Mouse (Mus musculus): Measurements from ENCODE around the gene Slc46a3. TPM values are rescaled to one million over a fixed set of nuclear protein-coding genes. Genes with fewer than 3 reads are reported as not detected.

Gene Slc46a3
- total RNA-seq (2015; ENCODE audit: low replicate concordance) = 15.0 and 19.6 TPM in 2 replicates
- 8.2 and 16.5 TPM in 2 replicates for total RNA-seq (2017; ENCODE audit: low replicate concordance)

DNA sequence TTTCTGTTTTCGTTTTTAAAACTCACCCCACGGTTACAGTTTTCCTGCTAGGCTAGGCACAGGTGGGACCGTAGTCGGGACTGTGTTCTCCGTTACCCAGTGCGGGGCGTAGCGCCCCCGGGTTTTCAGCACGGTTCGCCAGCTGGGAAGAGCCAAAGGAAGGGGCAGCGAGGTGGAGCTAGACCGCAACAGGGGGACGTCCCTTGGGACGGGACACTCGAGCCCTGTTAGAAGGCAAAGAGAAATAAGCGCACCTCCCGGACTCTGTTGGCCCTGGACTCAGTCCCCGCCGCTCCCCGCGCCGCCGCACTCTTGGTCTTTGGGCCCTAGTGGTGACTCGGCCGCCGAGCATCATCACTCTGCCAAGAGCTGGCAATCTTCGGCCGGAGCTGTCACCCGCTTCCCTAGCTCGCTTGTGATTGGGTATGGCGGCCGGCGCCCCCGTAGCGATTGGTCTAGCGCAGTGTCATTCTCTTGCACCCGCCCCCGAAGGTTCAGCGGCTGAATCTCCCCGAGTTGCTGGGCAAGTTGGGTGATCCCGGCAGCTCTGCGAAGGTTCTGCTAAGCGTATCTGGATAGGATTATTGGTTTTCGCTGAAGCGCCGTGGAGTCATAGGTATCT lies at the start of gene Slc46a3:
Slc46a3 (minus strand) TSS at position 361 of the 622 bp plus-strand sequence.
- ATAC-seq (replicated peaks; ENCODE audit: low FRiP score, poor library complexity, severe bottlenecking) = peak; percentile 94

DNA sequence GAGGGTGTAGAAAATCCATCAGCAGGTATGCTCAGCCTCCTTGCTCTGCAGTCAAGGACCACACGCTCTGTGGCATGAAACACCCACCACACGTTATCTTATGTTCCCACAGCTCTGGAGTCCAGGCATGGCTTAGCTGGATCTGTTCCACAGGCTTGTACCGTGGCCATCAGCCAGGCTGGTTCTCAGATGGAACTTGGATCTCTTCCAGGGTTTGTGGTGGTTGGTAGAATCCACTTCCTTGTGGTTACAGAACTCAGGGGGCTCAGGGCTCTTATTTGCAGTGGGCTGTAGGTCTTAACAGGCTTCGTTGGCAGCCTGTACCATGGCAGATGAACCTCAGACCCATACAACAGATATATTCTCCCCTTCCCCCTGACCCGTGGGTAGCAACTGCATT lies 44.6 kb upstream of the Slc46a3 start:
- no peak for ATAC-seq (replicated peaks; ENCODE audit: low FRiP score, poor library complexity, severe bottlenecking)

DNA sequence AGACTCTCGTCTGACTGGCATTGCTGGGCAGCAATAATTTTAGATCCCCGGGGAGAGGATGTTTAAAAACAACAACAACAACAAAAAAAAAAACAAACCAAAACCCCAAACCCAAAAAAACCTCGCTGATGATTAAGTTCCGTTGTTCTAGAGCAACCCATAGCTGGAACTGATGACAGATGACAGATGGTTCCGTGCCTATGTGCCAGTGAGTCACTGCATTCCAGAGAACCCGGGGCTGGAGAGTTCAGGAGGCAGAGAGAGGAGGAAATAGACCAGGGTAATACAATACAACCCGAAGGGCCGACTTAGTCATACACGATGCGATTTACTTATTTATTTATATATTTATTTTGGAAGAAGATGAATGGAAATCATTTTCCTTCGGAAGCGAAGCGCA lies 40.5 kb upstream of the Slc46a3 start:
- no peak for ATAC-seq (replicated peaks; ENCODE audit: low FRiP score, poor library complexity, severe bottlenecking)

DNA sequence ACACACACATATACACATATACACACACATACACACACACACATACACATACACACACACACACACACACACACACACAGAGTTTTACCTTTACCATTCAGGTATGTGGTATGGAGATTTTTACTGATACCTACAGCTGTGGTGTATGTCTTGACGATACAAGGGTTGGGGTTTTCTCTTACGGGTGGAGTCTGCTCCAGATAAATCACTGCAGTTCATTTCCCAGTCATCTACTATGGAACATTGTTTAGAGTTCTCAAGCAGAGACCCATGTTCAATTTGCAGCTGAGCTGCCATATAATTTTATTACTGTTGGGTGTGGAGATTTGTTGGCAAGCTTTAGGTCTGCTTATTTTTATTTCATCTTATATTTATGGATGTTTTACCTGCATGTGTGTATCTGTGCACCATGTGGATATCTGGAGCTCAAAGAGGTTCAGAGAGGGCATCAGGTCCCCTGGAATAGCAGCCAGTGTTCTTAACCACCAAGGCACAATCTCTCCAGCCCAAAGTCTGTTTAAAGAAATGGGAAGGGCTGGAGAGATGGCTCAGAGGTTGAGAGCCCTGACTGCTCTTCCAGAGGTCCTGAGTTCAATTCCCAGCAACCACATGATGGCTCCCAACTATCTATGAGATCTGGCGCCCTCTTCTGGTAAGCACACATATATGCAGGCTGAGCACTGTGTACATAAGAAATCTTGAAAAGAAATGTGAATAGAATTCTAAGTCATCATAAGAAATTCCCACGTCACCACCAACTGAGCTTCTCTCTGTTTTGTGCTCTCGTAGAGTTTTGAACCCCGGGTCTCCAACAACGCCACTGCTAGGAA lies 34.3 kb upstream of the Slc46a3 start:
- no peak for ATAC-seq (replicated peaks; ENCODE audit: low FRiP score, poor library complexity, severe bottlenecking)

DNA sequence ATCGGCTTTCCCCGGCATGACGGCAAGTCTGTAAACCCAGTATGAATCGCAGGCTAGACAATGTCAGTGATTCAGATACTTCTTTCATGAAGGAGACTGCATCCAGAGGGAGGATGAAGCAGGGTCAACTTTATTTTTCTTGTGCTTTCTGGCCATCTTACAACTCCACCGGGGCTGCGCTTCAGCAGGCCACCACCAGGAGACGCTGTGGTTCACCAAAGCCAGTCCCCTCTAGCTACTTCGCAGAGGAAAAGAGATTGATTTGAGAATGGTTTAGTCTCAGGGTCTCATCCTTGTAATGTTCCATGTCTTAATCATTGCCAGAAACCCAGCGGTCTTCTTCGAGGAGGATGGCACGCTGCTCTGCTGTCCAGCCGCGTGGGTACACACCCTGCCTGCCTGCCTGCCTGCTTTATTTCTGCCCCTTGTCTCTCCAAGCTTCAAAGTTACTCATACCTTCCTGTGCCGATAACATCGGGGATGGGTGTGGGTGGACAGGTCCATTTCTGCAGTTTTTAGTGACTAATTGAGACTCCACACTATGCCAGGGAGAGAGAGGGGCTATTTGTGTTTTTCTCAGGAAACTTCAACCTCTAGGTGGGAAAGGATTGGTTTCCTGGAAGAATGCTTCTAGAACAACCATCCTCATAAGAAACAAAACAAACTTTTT lies 31.5 kb upstream of the Slc46a3 start:
- ATAC-seq (replicated peaks; ENCODE audit: low FRiP score, poor library complexity, severe bottlenecking) = peak; percentile 60; the same call in 1 of the 2 replicates

DNA sequence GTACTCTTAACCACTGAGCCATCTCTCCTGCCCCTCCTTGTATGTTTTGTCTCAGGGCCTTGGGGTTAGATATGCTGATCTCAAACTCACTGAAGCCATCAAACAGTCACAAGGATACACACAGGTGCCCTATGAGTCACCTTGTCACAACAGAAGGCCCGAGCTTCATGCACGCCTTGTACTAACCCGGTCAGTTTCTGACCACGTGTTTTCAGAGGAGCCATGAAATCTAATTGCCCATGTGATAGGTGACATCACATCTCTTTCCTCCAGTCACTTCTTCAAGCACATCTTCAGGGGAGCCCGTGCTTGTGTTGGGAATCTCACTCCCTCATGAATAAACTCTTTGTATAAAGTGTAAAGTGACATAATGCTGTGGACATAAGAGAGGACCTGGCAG lies 30.0 kb upstream of the Slc46a3 start:
- no peak for ATAC-seq (replicated peaks; ENCODE audit: low FRiP score, poor library complexity, severe bottlenecking)

DNA sequence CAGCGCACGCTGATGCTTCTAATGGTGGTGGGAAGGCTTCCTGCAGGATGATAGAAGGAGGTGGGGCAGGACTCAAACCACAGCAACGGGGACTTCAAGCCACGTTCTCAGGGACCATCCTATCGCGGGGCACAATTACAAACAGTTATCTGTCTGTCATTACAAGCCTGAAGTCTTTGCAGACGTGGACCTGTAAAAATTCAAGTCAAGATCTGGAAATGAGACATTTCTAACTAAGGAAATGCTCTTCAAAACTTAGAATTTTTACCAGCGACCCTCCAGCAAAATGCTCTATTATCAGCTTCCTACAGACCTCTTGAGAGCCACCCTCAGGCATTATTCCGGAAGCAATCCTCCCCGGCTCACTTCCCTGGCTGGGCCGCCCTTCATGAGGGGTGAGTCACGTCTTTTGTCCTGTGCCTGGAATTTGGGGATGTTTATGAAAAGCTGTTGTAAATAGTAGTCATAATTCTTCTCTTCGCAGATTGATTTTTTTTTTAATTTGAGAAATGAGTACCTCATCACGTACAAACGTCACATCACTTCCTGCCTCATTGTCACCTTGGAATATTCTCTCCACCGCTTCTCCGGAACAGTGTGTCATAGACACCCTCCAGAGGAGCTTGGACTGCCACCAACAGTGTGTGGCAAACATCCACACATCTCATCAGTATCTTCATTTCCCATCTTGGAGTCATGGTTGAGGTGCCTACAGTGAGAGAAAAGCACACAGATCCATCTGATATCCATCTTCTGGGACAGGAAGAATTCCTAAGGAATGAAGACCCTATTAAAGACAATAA lies 23.6 kb upstream of the Slc46a3 start:
- no peak for ATAC-seq (replicated peaks; ENCODE audit: low FRiP score, poor library complexity, severe bottlenecking)

DNA sequence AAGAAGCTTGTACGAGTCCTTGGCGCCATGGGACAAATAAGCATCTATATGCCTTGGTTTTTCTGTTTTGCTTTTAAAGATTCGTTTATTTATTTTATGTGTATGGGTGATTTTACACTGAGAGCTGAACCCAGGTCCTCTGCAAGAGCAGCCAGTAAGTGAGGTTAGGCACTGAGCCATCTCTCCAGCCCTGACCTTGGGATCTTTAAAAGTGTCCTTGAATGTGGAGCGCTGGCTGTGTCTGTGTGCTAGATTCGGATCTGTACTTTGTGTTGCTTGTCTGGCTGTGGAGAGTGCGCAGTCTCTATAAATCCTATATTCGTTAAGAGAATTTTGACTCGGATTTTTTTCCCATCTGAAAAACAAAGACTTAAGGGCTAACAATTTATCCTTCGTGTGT lies 21.6 kb upstream of the Slc46a3 start:
- no peak for ATAC-seq (replicated peaks; ENCODE audit: low FRiP score, poor library complexity, severe bottlenecking)

DNA sequence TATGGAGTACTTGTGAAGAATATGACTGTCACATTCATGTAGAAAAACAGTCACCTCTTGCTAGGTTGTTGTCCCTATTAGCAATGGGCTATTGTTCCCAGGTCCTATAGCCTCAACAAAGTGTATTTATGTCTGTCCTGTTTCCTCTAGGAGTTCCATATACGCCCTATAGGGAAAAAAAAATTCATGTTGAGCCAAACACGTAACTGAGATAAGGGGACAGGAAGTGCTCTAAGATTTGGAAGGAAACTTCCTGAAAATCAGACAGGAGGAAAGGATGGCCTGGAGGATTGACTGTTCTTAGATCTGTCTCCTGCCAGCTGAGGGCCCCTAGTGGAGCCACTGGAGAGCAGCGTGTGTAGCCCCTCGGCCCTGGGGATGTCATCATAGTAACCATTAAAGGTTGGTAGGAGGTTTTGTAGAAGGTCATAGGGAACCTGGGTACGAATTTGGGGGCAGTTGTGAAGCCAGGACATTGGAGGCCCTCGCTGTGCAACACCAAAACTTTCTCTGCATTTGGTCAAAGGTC lies 20.5 kb upstream of the Slc46a3 start:
- ATAC-seq (replicated peaks; ENCODE audit: low FRiP score, poor library complexity, severe bottlenecking) = no peak

DNA sequence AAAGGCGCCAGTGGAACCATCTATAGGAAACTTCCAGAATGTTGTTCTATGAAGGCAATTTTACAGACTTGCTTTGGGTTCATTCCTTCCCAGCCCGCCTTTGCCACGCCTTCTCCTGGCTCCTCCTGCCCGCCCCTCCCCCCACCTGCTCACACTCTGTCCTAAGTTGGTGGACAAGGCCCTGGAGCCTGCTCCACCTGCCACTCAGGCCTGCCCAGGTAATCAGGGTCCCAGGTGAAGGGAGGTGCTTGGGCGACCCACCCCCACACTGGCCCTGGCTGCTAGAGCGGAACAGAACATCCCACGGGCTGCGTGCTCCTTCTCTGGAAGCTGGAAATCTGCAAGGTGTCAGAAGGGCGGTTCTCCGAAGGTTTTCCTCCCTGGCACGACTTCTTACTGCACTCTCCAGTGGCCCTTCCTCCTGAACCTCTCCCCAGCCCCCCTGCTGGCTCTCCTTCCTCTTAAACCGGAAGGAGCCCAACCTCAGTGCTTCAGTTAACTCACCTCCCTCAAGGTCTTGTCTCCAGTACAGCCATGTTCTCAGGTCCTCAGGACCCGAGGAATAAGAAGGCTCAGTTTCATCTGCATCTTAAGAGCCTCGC lies 18.7 kb upstream of the Slc46a3 start:
- ATAC-seq (replicated peaks; ENCODE audit: low FRiP score, poor library complexity, severe bottlenecking) = no peak

DNA sequence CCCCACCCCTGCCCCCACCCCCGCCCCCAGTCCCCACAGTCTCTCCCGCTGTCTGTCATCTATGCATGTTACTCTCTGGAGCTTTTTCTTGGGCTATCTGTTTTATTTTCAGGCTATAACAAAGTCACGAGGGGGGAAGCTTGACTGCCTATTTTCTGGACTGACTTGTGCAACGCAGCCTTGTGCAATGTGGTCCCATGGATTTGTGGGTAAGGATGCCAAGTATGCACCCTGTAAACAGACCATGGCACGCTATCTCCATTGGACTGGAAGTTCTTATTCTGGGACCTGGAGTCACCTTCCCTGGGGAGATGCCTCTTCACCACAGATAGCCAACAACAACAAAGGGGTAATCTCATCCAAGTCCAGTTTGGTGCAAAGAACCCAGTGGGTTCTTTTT lies 17.1 kb upstream of the Slc46a3 start:
- ATAC-seq (replicated peaks; ENCODE audit: low FRiP score, poor library complexity, severe bottlenecking) = no peak

DNA sequence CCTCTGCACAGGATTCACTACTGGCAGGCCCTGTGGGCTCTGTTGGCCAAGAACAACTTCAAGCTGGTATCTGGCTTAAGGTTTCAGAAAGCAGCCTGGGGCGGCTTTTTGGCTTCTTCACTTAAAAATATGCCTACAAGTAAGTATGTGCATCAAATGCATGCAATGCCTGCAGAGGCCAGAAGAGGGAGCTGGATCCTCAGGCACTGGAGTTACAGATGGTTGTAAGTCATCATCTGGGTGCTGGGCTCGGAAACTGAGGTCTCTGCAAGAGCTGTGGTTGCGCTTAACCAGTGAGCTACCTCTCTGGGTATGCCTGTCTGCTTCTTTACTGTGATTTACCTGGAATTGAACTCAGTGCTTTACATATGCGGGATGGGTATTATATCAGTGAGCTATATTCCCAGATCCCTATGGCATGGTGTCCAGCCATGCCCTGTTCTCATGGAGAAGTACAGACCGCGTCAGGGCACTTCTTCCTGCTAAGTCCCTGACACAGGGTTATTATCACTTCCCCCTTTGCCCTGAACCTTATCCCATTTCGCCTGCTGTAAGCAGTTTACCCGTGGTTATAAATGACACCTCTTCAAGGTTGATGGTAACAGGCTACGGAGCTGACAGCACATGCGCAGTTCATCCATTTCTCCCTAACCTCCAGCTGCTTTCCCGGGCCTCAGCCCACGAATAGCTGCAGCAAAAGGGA lies 16.3 kb upstream of the Slc46a3 start:
- peak; percentile 51; the same call in 1 of the 2 replicates for ATAC-seq (replicated peaks; ENCODE audit: low FRiP score, poor library complexity, severe bottlenecking)

DNA sequence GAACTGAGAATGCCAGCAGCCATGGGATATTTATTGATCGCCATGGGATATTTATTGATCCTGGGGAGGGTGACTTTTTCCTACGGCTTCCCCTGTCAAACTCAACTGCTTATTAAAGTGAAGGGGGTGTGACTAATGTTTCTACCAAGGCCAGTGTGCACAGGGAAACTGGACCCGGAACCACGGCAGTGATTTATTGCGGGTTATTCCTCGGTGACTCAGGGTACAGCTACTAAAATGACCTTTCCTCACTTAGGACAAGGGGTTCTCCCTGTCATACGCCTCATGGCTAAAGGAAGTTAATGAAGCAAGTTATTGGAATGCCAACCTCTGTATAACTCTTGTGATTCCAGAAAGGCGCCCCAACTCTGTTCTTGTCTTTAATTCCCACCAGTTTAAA lies 13.2 kb upstream of the Slc46a3 start:
- ATAC-seq (replicated peaks; ENCODE audit: low FRiP score, poor library complexity, severe bottlenecking) = no peak

DNA sequence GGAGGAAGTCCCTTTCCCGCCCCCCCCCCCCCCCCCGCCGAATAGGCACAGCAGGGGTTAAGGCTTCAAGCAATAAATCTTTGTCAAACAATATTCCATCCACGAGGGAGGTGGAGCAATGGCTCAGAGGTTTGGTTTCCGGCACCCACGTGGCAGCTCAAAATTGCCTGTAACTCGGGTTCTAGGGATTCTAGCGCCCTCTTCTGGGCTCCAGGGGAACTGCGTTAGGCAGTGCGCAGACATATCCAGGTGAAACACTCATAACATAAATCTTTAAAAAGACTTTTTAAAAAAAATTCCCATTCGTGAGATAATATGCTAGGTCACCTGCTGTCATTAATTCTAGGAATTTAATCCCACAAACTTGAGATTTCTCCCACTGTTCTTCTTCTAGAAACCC lies 12.5 kb upstream of the Slc46a3 start:
- no peak for ATAC-seq (replicated peaks; ENCODE audit: low FRiP score, poor library complexity, severe bottlenecking)

DNA sequence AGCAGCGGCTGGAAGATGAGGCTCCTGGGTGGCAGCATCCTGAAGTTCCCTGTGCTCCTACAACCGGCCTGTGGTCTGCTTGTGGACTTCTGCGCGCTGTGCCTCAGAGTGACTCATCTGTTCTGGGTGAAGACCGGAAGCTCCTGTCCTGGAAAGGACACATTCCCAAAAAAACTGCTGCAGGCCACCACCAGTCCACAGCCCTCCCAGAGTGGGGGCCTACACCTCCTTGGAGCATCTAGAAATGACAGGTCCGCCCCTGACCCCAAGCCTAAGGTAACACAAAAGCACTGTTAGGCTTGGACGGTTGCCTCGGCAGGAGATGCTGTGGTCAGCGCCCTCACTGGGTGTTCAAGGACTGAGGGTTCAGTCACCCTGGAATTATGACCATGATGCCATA lies 8.6 kb upstream of the Slc46a3 start:
- no peak for ATAC-seq (replicated peaks; ENCODE audit: low FRiP score, poor library complexity, severe bottlenecking)

DNA sequence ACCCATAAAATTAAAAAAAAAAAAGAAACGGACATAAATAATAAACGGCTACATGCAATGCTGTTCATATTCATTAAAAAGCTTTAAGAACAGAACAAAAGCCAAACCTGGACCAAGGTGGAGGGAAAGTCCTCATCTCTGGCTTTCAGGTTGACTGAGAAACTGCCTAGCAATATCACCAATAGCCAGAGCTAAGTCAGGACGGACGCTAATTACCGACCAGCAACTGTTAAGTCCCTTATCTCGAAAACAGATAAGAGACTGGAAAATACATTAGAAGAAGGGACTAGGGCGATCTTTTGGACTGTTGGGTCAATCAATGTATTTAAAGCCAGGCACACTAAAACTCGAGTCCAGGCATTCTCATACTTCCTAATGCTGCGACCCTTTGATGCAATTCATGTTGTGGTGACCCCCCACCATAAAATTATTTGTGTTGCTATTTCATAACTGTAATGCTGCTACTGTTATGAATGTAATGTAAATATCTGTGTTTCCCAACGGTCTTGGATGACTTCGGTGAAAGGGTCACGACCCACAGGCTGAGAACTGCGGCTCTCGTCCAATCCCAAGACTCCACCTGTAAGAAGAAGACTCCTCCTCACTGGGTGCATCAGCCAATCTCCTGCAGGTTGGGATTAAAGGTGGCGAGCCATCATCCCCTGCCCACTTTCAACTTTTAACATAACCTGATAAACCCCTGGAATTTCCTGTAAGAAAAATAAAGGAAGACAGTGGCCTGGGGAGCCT lies 7.6 kb upstream of the Slc46a3 start:
- no peak for ATAC-seq (replicated peaks; ENCODE audit: low FRiP score, poor library complexity, severe bottlenecking)

DNA sequence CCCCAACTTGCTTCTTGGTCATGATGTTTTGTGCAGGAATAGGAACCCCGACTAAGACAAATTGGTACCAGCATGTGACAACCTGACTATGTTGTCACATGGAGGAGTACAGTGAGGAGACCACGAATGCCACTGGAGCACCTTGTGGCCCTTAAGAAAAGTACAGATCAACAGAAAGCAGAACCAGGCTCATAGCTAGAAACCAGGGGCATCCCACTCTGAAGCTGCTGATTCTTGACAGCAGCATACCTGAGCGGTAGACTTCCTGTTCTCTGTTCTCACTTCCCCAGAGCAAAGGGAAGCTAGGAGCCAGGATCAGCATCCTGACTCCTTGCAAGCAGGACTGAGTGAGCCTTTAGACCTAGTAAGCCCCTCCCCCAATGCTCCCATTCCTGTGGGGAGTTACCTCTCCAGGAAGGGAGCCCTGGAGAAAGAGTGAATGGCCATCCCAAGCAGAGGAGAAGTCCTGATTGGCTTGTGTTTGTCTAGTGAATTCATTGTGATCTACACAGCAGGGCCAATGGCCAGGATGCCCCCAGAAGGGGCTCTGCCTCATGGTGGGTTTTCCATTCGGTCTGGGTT lies 4.4 kb upstream of the Slc46a3 start:
- ATAC-seq (replicated peaks; ENCODE audit: low FRiP score, poor library complexity, severe bottlenecking) = no peak

DNA sequence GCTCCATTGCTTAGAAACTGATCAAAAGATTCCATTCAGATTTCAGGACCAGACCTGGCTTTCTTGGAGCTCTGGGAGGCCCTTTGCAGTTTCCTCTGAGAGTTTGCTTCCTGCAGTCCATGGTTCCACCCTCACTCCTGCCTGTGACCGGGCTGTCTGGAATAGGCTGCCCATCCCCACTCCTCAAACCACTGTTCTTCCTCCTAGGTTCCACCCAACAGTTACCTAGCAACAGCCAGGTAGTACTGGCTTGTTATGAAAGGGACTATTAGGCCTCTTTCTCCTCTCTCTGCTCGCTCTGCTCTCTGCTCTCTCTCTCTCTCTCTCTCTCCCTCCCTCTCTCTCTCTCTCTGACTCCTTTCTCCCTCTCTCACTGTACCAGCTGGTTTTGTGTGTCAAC lies 3.6 kb upstream of the Slc46a3 start:
- no peak for ATAC-seq (replicated peaks; ENCODE audit: low FRiP score, poor library complexity, severe bottlenecking)
